Mouse (Mus musculus) thymus, postnatal 0 days (tissue): ENCODE data around the gene Rxfp4. TPM values are rescaled to one million over a fixed set of nuclear protein-coding genes. Genes with fewer than 3 reads are reported as not detected.

Experiments
- DNase-seq: peaks from one replicate; pipeline ENCODE4 v3.0.0-alpha.2; 2015; ENCODE audit warnings: low spot score
- polyA plus RNA-seq: library from polyadenylated mRNA; unstranded; fragments of >200 nt; fragmentation: Nextera tagmentation; extraction: Ambion mirVana; gene quantifications from 2 replicates; pipeline ENCODE4 v1.2.1, GENCODE M21; 2015

Gene Rxfp4
- polyA plus RNA-seq, 1 experiment from 2014 or later: not detected

GRCm38 (mm10) chr3:88651669-88652618 is 998 bp downstream of the Rxfp4 start:
- no peak for DNase-seq

- DNase-seq: no peak
Measured at GRCm38 (mm10) chr3:88650713-88651504, 2.0 kb downstream of the Rxfp4 start.

GRCm38 (mm10) chr3:88649967-88650366 is 3.0 kb downstream of the Rxfp4 start:
- no peak for DNase-seq

GRCm38 (mm10) chr3:88649186-88649585 is 3.8 kb downstream of the Rxfp4 start:
- no peak for DNase-seq

- DNase-seq: no peak
Measured at GRCm38 (mm10) chr3:88648452-88649168, 4.3 kb downstream of the Rxfp4 start.

- no peak for DNase-seq
Measured at GRCm38 (mm10) chr3:88647779-88648413, 5.0 kb downstream of the Rxfp4 start.

GRCm38 (mm10) chr3:88647076-88647475 is 5.9 kb downstream of the Rxfp4 start:
- DNase-seq: no peak

GRCm38 (mm10) chr3:88646426-88646995 is 6.4 kb downstream of the Rxfp4 start:
- no peak for DNase-seq

GRCm38 (mm10) chr3:88645937-88646336 is 7.0 kb downstream of the Rxfp4 start:
- no peak for DNase-seq

- DNase-seq: no peak
Measured at GRCm38 (mm10) chr3:88643078-88643477, 9.9 kb downstream of the Rxfp4 start.

- peak; percentile 76 for DNase-seq
Measured at GRCm38 (mm10) chr3:88640676-88641075, 12.3 kb downstream of the Rxfp4 start.

- DNase-seq: no peak
Measured at GRCm38 (mm10) chr3:88639239-88639638, 13.7 kb downstream of the Rxfp4 start.

GRCm38 (mm10) chr3:88637134-88637533 is 15.8 kb downstream of the Rxfp4 start:
- DNase-seq: no peak

GRCm38 (mm10) chr3:88636555-88636986 is 16.4 kb downstream of the Rxfp4 start:
- no peak for DNase-seq

GRCm38 (mm10) chr3:88635506-88636275 is 17.3 kb downstream of the Rxfp4 start:
- DNase-seq: no peak

GRCm38 (mm10) chr3:88633056-88633455 is 19.9 kb downstream of the Rxfp4 start:
- no peak for DNase-seq

- peak; percentile 40 for DNase-seq
Measured at GRCm38 (mm10) chr3:88631921-88632587, 20.9 kb downstream of the Rxfp4 start.

- DNase-seq: no peak
Measured at GRCm38 (mm10) chr3:88630849-88631341, 22.0 kb downstream of the Rxfp4 start.

- no peak for DNase-seq
Measured at GRCm38 (mm10) chr3:88630018-88630417, 22.9 kb downstream of the Rxfp4 start.
